Mouse (Mus musculus): Measurements from ENCODE around the gene Klf13. TPM values are rescaled to one million over a fixed set of nuclear protein-coding genes. Genes with fewer than 3 reads are reported as not detected.

Klf13 gene
- 21.9 and 26.1 TPM in 2 replicates for polyA plus RNA-seq (2016; fragmentation: Nextera tagmentation; extraction: Ambion mirVana)

- Histone ChIP-seq H3K9me3 (no peaks in the 10 kb centered on the region), H3K9ac (peak within 1 kb of the TSS; percentile 95), H3K4me2 (peak within 1 kb of the TSS; percentile 94), H3K4me3 (replicated peaks) (peak within 1 kb of the TSS; percentile 97), H3K27ac (peak within 1 kb of the TSS; percentile 95), H3K36me3 (replicated peaks) (no peaks in the 10 kb centered on the region), H3K4me1 (peaks cover 32% of the 10 kb centered on the region), H3K27me3 (peaks cover 14% of the 10 kb centered on the region)
- ATAC-seq (ENCODE audit: low FRiP score), result peak; percentile 95
- 0% methylated on average over 49 of the region's 50 CpGs for WGBS
Measured at GRCm38 (mm10) chr7:63938914-63939396, at the start of gene Klf13. Klf13 (minus strand) TSS chr7:63938915.

DNA sequence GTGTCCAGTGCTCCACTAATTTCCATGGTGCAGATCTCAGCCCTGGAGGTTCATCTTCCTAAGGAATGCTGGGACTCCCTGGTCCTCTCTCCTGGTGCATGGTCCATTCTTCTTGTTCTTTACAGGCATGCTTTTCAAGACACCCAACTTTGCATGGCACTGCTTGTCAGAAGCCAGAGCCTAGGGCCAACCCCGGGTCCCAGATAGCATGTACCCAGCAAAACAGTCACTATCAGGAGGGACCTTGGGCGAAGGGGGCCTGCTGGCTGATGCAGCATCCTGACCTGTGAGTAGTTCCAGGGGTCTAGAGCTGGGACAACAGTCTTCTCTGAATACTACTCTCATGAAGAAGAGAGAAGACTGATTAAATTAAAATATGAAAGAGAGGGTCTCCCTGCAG lies 49.7 kb upstream of the Klf13 start:
- WGBS, result 84% methylated on average over 2 of the region's 2 CpGs
- no peak for ATAC-seq (ENCODE audit: low FRiP score)

DNA sequence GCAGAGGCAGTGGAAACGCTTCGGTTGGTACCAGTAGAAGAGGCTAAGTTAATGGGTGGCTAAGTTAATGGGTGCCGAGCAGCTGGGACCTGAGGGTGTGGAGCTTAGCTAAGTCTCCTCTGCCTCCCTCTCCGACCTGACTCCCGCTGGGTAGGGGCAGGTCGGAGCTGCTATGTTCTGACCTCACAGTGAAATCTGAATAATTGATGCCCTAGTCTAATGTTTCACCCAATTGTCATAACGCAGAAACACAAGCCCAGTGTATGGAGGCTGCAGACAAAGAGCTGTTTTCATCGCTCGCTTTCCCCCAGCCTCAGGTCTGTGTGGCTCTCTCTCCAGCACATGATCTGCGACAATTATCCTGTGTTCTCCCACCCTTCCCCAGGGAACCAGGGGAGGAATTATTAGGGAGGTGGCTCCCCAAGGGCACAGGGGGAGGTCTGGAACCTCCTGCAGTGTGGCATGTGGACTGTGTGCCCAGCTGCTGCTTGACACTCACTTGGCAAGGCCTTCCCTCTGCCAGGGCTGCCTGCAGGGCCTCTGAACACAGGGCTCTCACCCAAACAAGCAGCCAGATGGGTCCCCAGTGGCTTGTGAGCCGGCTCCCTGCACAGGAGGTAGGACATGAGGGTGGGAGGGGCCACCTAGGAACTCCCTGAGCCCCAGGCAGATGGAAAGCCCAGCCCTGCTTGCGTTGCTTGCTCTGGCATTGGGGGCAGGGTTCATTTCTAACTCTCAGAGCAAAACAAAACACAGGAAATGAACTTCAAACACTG lies 47.9 kb upstream of the Klf13 start:
- WGBS, result 23% methylated on average over 12 of the region's 12 CpGs
- H3K9me3 ChIP-seq, result no peaks in the 10 kb centered on the region
- no peak overlapping the region for H3K4me3 ChIP-seq (replicated peaks)
- H3K4me1 ChIP-seq, result peaks cover 17% of the 10 kb centered on the region
- H3K9ac ChIP-seq, result peak overlapping the region; percentile 8; the same call in 1 of the 2 replicates
- H3K27ac ChIP-seq, result peak overlapping the region; percentile 83
- ATAC-seq (ENCODE audit: low FRiP score), result peak; percentile 85
- no peaks in the 10 kb centered on the region for H3K27me3 ChIP-seq
- no peaks in the 10 kb centered on the region for H3K36me3 ChIP-seq (replicated peaks)
- H3K4me2 ChIP-seq, result no peak overlapping the region

More for the DNA sequence above, 49.7 kb upstream of the Klf13 start:
- no peaks in the 10 kb centered on the region for H3K36me3 ChIP-seq (replicated peaks)
- no peak overlapping the region for H3K27ac ChIP-seq
- peaks cover 17% of the 10 kb centered on the region for H3K4me1 ChIP-seq
- no peak overlapping the region for H3K4me2 ChIP-seq
- no peaks in the 10 kb centered on the region for H3K27me3 ChIP-seq
- H3K9me3 ChIP-seq, result no peaks in the 10 kb centered on the region
- no peak overlapping the region for H3K4me3 ChIP-seq (replicated peaks)
- H3K9ac ChIP-seq, result no peak overlapping the region

GRCm38 (mm10) chr7:63985696-63986406 lies 47.1 kb upstream of the Klf13 start:
- H3K27me3 ChIP-seq, result no peaks in the 10 kb centered on the region
- no peaks in the 10 kb centered on the region for H3K9me3 ChIP-seq
- no peak overlapping the region for H3K4me2 ChIP-seq
- WGBS, result 83% methylated on average over 9 of the region's 9 CpGs
- H3K36me3 ChIP-seq (replicated peaks), result no peaks in the 10 kb centered on the region
- H3K4me1 ChIP-seq, result peaks cover 17% of the 10 kb centered on the region
- H3K4me3 ChIP-seq (replicated peaks), result no peak overlapping the region
- peak; percentile 28 for ATAC-seq (ENCODE audit: low FRiP score)
- peak overlapping the region; percentile 83 for H3K27ac ChIP-seq
- H3K9ac ChIP-seq, result no peak overlapping the region

GRCm38 (mm10) chr7:63985266-63985665 lies 46.6 kb upstream of the Klf13 start:
- peaks cover 17% of the 10 kb centered on the region for H3K4me1 ChIP-seq
- 89% methylated on average over 7 of the region's 7 CpGs for WGBS
- ATAC-seq (ENCODE audit: low FRiP score), result no peak
- no peak overlapping the region for H3K4me3 ChIP-seq (replicated peaks)
- no peaks in the 10 kb centered on the region for H3K9me3 ChIP-seq
- no peak overlapping the region for H3K27ac ChIP-seq
- H3K36me3 ChIP-seq (replicated peaks), result no peaks in the 10 kb centered on the region
- H3K4me2 ChIP-seq, result no peak overlapping the region
- H3K27me3 ChIP-seq, result no peaks in the 10 kb centered on the region
- H3K9ac ChIP-seq, result no peak overlapping the region

DNA sequence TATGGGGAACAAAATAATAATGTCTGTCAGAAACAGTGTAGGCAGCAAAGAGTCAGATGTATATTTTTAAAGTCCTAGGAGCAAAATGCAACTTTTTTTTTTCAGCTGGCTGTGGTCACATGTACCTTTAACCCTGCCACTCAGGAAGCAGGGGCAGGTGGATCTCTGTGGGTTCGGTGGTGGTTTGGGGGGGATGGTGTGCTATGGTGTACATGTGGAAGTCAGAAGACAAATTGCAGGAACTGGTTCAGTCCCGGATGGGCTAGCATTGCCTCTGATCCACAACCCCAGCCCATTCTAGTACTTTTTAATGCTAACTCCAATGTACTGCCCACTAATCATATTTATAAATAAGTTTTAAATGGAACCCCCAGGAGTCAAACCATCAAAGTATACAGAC lies 45.6 kb upstream of the Klf13 start:
- H3K9ac ChIP-seq, result no peak overlapping the region
- H3K4me2 ChIP-seq, result no peak overlapping the region
- H3K4me3 ChIP-seq (replicated peaks), result no peak overlapping the region
- no peak overlapping the region for H3K27ac ChIP-seq
- peaks cover 17% of the 10 kb centered on the region for H3K4me1 ChIP-seq
- no peaks in the 10 kb centered on the region for H3K9me3 ChIP-seq
- no peaks in the 10 kb centered on the region for H3K27me3 ChIP-seq
- ATAC-seq (ENCODE audit: low FRiP score), result no peak
- no peaks in the 10 kb centered on the region for H3K36me3 ChIP-seq (replicated peaks)
- WGBS, result 88% methylated on average over 2 of the region's 2 CpGs

- Histone ChIP-seq H3K4me2 (no peak overlapping the region), H3K27ac (no peak overlapping the region), H3K9ac (no peak overlapping the region), H3K9me3 (no peaks in the 10 kb centered on the region), H3K27me3 (no peaks in the 10 kb centered on the region), H3K36me3 (replicated peaks) (no peaks in the 10 kb centered on the region), H3K4me3 (replicated peaks) (no peak overlapping the region), H3K4me1 (no peaks in the 10 kb centered on the region)
- no peak for ATAC-seq (ENCODE audit: low FRiP score)
- WGBS, result 89% methylated on average over 4 of the region's 4 CpGs
Measured at GRCm38 (mm10) chr7:63977631-63978030, 38.9 kb upstream of the Klf13 start.

GRCm38 (mm10) chr7:63970986-63971385 lies 32.3 kb upstream of the Klf13 start:
- no peaks in the 10 kb centered on the region for H3K9me3 ChIP-seq
- H3K4me3 ChIP-seq (replicated peaks), result no peak overlapping the region
- H3K4me1 ChIP-seq, result peaks cover 4% of the 10 kb centered on the region
- WGBS, result 66% methylated on average over 4 of the region's 4 CpGs
- H3K9ac ChIP-seq, result no peak overlapping the region
- no peak overlapping the region for H3K4me2 ChIP-seq
- ATAC-seq (ENCODE audit: low FRiP score), result peak; percentile 68; the same call in 1 of the 2 replicates
- H3K27me3 ChIP-seq, result no peaks in the 10 kb centered on the region
- 0 out of 2 replicates have a peak overlapping the region, but pooled peaks have one; percentile 43 for H3K27ac ChIP-seq
- no peaks in the 10 kb centered on the region for H3K36me3 ChIP-seq (replicated peaks)

- no peak for ATAC-seq (ENCODE audit: low FRiP score)
- Histone ChIP-seq H3K9ac (no peak overlapping the region), H3K36me3 (replicated peaks) (no peaks in the 10 kb centered on the region), H3K4me2 (no peak overlapping the region), H3K4me3 (replicated peaks) (no peak overlapping the region), H3K27ac (no peak overlapping the region), H3K4me1 (peaks cover 11% of the 10 kb centered on the region), H3K9me3 (no peaks in the 10 kb centered on the region), H3K27me3 (no peaks in the 10 kb centered on the region)
- 47% methylated on average over 3 of the region's 3 CpGs for WGBS
Measured at GRCm38 (mm10) chr7:63969941-63970340, 31.2 kb upstream of the Klf13 start.

DNA sequence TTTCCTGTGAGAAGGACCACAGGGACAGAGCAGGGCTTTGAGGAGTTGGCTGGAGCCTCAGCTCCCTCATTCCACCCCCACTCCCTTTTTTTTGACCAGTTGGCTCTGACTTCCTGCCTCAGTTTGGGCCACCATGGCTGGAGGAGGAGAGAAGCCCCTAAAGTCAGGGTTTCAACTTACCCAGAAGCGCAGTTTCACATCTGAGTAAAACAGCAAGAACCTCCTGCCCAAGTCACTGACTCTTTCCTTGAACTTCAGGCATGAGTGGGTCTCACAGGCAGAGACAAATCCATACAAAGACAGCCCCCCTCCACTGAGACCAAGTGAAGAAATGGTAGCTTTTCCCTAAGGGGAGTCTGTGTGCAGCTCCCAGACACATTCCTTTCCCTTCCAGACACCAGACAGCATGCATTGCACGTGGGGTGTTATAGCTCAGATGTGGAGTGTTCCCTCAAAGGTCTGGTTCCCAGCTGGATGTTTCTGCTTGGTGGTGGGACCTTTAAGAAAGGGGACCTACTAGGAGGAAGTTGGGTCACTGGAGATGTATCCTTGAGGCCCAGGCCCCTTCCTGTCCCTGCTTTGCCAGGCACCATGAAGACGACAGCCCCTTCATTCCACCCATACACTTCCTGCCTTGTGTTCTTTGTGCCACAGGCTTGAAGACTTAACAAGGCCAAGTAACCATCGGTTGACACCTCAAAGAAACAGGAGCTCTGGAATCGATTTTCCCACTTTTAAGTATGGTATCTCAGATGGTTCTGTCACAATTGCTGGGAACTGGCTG lies 27.1 kb upstream of the Klf13 start:
- H3K9me3 ChIP-seq, result no peaks in the 10 kb centered on the region
- H3K27ac ChIP-seq, result 0 out of 2 replicates have a peak overlapping the region, but pooled peaks have one; percentile 14
- H3K4me3 ChIP-seq (replicated peaks), result no peak overlapping the region
- no peaks in the 10 kb centered on the region for H3K36me3 ChIP-seq (replicated peaks)
- 80% methylated on average over 5 of the region's 5 CpGs for WGBS
- no peak for ATAC-seq (ENCODE audit: low FRiP score)
- H3K4me1 ChIP-seq, result peaks cover 11% of the 10 kb centered on the region
- no peak overlapping the region for H3K9ac ChIP-seq
- 0 out of 2 replicates have a peak, but pooled peaks cover 2% of the 10 kb centered on the region for H3K27me3 ChIP-seq
- H3K4me2 ChIP-seq, result no peak overlapping the region

DNA sequence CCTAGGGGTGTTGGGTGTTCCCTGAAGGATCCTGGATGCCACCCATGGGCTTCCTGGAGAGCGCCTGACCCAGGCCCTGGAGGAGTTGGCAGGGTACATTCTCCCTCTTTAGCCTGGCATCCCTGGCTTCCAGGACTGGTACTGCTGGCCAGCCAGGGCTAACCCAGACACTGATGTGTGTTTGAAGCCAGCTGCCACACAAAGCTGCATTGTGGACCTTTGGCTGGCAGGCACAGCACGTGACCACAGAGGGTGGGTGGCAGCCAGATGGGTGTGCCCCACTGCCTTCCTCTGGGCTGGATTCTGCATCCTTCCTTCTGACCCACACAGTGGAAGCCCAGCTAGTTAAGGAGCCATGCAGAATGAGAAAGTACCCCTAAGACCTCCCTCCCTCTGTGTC lies 26.4 kb upstream of the Klf13 start:
- H3K9me3 ChIP-seq, result no peaks in the 10 kb centered on the region
- H3K4me1 ChIP-seq, result peaks cover 11% of the 10 kb centered on the region
- peak overlapping the region; percentile 14; the same call in 1 of the 2 replicates for H3K27ac ChIP-seq
- H3K4me3 ChIP-seq (replicated peaks), result no peak overlapping the region
- 66% methylated on average over 2 of the region's 2 CpGs for WGBS
- H3K36me3 ChIP-seq (replicated peaks), result no peaks in the 10 kb centered on the region
- 0 out of 2 replicates have a peak, but pooled peaks cover 2% of the 10 kb centered on the region for H3K27me3 ChIP-seq
- peak; percentile 54; the same call in 1 of the 2 replicates for ATAC-seq (ENCODE audit: low FRiP score)
- no peak overlapping the region for H3K9ac ChIP-seq
- H3K4me2 ChIP-seq, result no peak overlapping the region

GRCm38 (mm10) chr7:63964121-63964520 lies 25.4 kb upstream of the Klf13 start:
- 0 out of 2 replicates have a peak, but pooled peaks have one; percentile 15 for ATAC-seq (ENCODE audit: low FRiP score)
- H3K9ac ChIP-seq, result no peak overlapping the region

More at GRCm38 (mm10) chr7:63964121-63964520, 25.4 kb upstream of the Klf13 start:
- 74% methylated on average over 6 of the region's 6 CpGs for WGBS
- Histone ChIP-seq H3K4me2 (no peak overlapping the region), H3K9me3 (no peaks in the 10 kb centered on the region), H3K27ac (no peak overlapping the region), H3K36me3 (replicated peaks) (no peaks in the 10 kb centered on the region), H3K4me1 (peaks cover 8% of the 10 kb centered on the region), H3K4me3 (replicated peaks) (no peak overlapping the region), H3K27me3 (0 out of 2 replicates have a peak, but pooled peaks cover 2% of the 10 kb centered on the region)

Data from forebrain, embryonic 12.5 days (tissue).